Mouse (Mus musculus) liver, adult 2 months (tissue): ENCODE results near the gene Gm20388. TPM values are rescaled to one million over a fixed set of nuclear protein-coding genes. Genes with fewer than 3 reads are reported as not detected.

Experiments
- DNase-seq: peaks from one replicate; pipeline ENCODE4 v3.0.0-alpha.2; 2011; ENCODE audit warnings: low read depth, low spot score; ENCODE audit errors: extremely low read depth
- H3K27ac ChIP-seq: fragments of 200-500 bp; replicated peaks from 2 replicates; pipeline ENCODE4 v1.5.1; 2012; ENCODE audit warnings: low read depth, mild to moderate bottlenecking, control low read depth, inconsistent platforms, low read length; ENCODE audit not compliant: insufficient read depth
- H3K27me3 ChIP-seq: fragments of 200-500 bp; 2 replicates; pipeline ENCODE4 v1.6.1; 2012; ENCODE audit warnings: mild to moderate bottlenecking, moderate library complexity, low read length, inconsistent platforms; ENCODE audit not compliant: control insufficient read depth, insufficient read depth
- H3K36me3 ChIP-seq: fragments of 200-500 bp; 2 replicates; pipeline ENCODE4 v1.6.1; 2012; ENCODE audit warnings: low read length, inconsistent platforms; ENCODE audit not compliant: control insufficient read depth, insufficient read depth
- H3K4me1 ChIP-seq: fragments of 200-500 bp; 2 replicates; pipeline ENCODE4 v1.6.1; 2011; ENCODE audit warnings: low read length; ENCODE audit not compliant: control insufficient read depth, insufficient read depth
- H3K4me3 ChIP-seq: fragments of 200-500 bp; 2 replicates; pipeline ENCODE4 v1.5.1; 2011; ENCODE audit warnings: low read depth, mild to moderate bottlenecking, control low read depth, low read length, moderate library complexity; ENCODE audit not compliant: insufficient read depth
- H3K79me2 ChIP-seq: fragments of 200-500 bp; 2 replicates; pipeline ENCODE4 v1.6.1; 2012; ENCODE audit warnings: inconsistent platforms, mild to moderate bottlenecking, low read length, moderate library complexity; ENCODE audit not compliant: control insufficient read depth, insufficient read depth
- H3K9ac ChIP-seq: fragments of 200-500 bp; 2 replicates; pipeline ENCODE4 v1.6.1; 2012; ENCODE audit warnings: low read depth, mild to moderate bottlenecking, control low read depth, inconsistent platforms, low read length
- CTCF ChIP-seq: fragments of 200-500 bp; IDR thresholded peaks from 2 replicates; pipeline ENCODE4 v1.5.1; 2011; ENCODE audit warnings: low read depth, low read length, control low read depth
- POLR2A ChIP-seq: fragments of 200-500 bp; IDR thresholded peaks from 2 replicates; pipeline ENCODE4 v1.6.1; 2011; ENCODE audit warnings: low read length, control low read depth; ENCODE audit not compliant: insufficient read depth; ENCODE audit errors: extremely low read depth
- WGBS: fragments of 180-500 bp; shearing (Covaris S2); methylation state at CpG from one replicate; pipeline ENCODE4 v1.1.7; 2018; 5-methylcytosine and 5-hydroxymethylcytosine counted together
- polyA plus RNA-seq: library from polyadenylated mRNA; depleted of rRNA; stranded (reverse); fragments of >200 nt; gene quantifications from 2 replicates; pipeline ENCODE4 v1.2.3, GENCODE M21; 2012
- total RNA-seq: library from RNA; depleted of rRNA; stranded (reverse); fragments of >200 nt; gene quantifications from 2 replicates; pipeline ENCODE4 v1.2.3, GENCODE M21; 2014

The Gm20388 gene
- total and polyA plus RNA-seq, 2 experiments = 6.4 to 19.9 TPM

DNA sequence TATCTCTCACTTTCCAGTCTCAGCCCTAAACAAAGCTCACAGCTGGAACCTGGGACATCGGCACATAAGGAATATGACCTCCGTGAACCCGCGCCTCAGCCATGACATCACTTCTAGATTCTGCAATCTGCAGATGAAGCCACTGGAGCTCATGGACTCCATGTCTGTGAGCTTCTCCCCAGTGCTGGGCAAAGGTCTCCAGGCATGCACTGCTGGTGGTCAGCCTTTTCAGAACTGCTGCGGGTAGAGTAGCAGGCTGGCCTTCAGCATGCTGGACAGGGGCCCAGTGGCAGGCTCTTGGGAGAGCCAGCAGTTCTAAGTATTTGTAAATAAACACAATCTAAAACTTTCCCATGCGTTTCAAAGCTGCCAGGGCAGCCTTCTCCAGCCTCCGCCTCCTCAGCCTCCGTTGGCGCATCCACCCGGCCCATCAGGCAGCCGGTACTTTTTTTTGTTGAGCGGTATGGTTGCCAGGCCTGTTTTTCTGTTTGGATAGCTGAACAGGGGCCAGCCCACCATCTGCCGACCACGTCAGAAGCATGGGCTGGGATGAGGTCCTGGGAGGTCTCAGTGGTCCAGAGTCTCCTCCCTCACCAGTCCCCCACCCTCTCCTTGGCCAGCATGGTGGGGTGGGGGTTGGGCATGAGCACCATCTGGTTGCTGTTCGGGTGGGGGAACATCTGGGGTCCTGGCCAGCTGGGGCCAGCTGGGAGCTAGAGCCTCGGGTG lies 2729.0 kb downstream of the Gm20388 start:
- no peaks in the 10 kb centered on the region for H3K27me3 ChIP-seq
- H3K79me2 ChIP-seq = no peaks in the 10 kb centered on the region
- H3K36me3 ChIP-seq = no peaks in the 10 kb centered on the region
- 42% methylated on average over 16 of the region's 16 CpGs for WGBS
- no peak overlapping the region for H3K27ac ChIP-seq
- no peak overlapping the region for H3K9ac ChIP-seq
- no peaks in the 10 kb centered on the region for H3K4me1 ChIP-seq
- H3K4me3 ChIP-seq = no peak overlapping the region
- TF ChIP-seq CTCF (no peak), POLR2A (no peak)
- no peak for DNase-seq

DNA sequence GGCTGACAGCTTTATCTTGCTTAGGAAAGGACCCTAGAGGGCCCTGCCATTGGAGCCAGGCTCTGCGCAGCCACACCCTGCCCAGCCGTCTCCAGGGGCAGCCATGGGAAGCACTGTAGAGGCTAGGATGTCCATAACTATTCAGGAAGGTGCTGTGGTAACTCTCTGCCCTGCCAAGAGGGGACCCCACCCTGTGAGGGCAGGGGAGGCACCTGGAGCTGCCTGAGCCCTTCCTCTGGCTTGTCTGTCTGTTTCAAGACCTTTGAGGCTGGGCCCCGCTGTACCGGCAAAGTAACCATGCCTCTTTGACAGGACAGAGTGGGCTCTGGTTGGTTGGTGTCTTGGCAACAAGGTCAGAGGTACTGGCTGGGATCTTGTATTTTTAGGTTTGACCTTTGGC lies 2730.2 kb downstream of the Gm20388 start:
- 80% methylated on average over 4 of the region's 4 CpGs for WGBS
- Histone ChIP-seq H3K27me3 (no peaks in the 10 kb centered on the region), H3K4me3 (no peak overlapping the region), H3K36me3 (no peaks in the 10 kb centered on the region), H3K4me1 (no peaks in the 10 kb centered on the region), H3K27ac (no peak overlapping the region), H3K79me2 (no peaks in the 10 kb centered on the region), H3K9ac (no peak overlapping the region)
- no peak for TF ChIP-seq CTCF
- no peak for TF ChIP-seq POLR2A
- DNase-seq = no peak

DNA sequence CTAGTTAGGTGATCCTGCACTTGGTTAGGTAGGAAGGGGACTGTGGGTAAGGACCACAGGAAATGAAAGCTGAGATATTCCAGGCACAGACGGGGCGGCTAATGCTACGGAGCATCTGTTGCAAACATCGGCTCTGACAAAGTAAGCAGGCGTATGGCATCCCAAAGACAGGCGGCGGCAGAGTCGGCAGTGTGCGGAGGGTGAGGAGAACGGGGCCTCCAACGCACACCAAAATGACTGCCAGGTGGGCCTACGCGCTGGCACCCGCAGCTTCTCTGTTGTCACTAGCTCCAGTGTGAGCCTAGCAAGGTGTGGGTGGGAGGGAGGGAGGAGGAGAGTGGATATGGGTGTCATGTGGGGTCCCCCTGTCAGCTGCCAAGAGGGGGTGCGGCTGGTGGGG lies 2730.8 kb downstream of the Gm20388 start:
- 81% methylated on average over 15 of the region's 15 CpGs for WGBS
- H3K27me3 ChIP-seq = no peaks in the 10 kb centered on the region

DNA sequence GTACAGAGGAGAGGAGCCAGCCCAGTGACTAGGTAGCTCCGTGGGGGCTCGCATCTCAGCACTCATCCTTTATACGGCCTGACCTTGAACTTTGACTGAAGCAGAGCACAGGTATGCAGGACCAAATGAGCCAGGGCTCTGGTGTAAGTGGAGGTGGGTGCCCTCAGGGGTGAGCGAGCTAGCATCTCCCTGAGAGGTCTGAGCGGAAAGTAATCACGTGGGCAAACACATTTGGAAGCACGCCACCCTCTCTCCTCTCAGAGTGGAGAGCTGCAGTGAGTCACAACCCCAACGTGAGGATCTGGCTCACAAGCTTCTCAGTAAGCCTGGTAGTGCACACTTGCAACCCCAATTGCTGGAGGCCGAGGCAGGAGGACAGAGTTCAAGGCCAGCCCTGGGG lies 2731.4 kb downstream of the Gm20388 start:
- Histone ChIP-seq H3K27ac (no peak overlapping the region), H3K36me3 (no peaks in the 10 kb centered on the region), H3K4me3 (no peak overlapping the region), H3K79me2 (no peaks in the 10 kb centered on the region), H3K9ac (no peak overlapping the region), H3K4me1 (no peaks in the 10 kb centered on the region), H3K27me3 (no peaks in the 10 kb centered on the region)
- 38% methylated on average over 9 of the region's 9 CpGs for WGBS
- TF ChIP-seq POLR2A (no peak), CTCF (no peak)
- DNase-seq = no peak

More for the DNA sequence above, 2730.8 kb downstream of the Gm20388 start:
- H3K36me3 ChIP-seq = no peaks in the 10 kb centered on the region
- no peak overlapping the region for H3K27ac ChIP-seq
- H3K4me3 ChIP-seq = no peak overlapping the region
- no peaks in the 10 kb centered on the region for H3K79me2 ChIP-seq
- no peak for DNase-seq
- H3K4me1 ChIP-seq = no peaks in the 10 kb centered on the region
- no peak overlapping the region for H3K9ac ChIP-seq
- TF ChIP-seq CTCF = no peak
- no peak for TF ChIP-seq POLR2A

DNA sequence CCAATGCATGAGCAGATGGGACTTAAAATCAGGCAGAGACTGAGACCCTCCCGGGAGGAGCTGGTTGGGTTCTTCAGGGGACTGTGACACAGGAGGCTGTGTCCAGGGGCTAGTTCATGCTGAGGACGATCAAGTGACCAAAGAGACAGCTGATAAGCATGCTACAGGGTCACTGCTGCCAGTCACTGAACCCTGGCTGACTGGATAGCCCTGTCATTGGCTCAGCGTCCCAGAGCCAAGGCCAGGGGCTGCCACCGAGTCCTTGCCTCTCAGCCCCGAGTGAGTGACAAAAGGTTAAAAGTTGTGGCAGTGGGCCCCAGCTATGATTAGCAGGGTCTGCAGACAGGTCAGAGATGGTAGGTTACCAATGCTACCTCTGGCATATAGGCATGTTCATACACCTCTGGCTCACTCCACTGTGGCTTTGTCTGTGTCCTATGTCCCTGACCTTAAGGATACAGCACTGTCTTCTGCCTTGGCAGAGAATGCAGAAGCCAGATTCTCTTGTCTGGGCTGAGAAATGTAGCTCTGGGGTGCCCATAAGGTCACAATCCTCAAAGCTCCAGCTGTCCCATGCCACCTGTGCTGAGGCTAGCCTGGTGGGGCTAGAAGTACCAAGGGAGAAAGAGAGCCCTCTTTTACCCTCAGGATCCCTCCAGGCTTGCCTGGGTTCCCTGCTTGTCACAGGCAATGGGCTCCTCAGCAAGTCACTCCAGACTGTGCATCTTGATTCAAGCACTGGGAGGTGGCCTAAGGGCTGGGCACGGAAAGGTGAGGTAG lies 2733.7 kb downstream of the Gm20388 start:
- no peak for DNase-seq

DNA sequence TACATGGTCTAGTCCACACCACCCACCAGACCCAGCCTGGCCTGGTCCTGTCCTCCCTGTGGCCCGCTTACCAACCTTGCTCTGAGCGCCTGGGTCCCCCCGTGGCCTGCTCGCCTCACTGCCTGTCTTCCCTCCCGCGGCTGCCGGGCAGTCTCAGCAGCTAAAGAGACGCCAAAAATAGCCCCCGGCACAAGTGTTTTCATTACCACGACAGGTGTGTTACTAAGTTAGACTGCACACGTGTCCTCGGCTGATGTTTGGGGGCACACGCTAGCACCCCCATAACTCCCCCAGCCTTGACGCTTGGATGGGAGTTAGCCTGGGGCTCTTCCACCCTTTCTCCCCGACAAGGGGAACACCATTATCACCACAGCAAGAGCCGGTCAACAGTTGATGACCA lies 2735.7 kb downstream of the Gm20388 start:
- no peak overlapping the region for H3K9ac ChIP-seq
- H3K36me3 ChIP-seq = no peaks in the 10 kb centered on the region
- WGBS = 88% methylated on average over 16 of the region's 16 CpGs

More for the DNA sequence above, 2733.7 kb downstream of the Gm20388 start:
- Histone ChIP-seq H3K4me1 (no peaks in the 10 kb centered on the region), H3K9ac (no peak overlapping the region), H3K27ac (no peak overlapping the region), H3K36me3 (no peaks in the 10 kb centered on the region), H3K79me2 (no peaks in the 10 kb centered on the region), H3K27me3 (no peaks in the 10 kb centered on the region), H3K4me3 (no peak overlapping the region)
- 49% methylated on average over 6 of the region's 6 CpGs for WGBS
- no peak for TF ChIP-seq CTCF
- no peak for TF ChIP-seq POLR2A

More for the DNA sequence above, 2735.7 kb downstream of the Gm20388 start:
- H3K4me1 ChIP-seq = no peaks in the 10 kb centered on the region
- DNase-seq = no peak
- no peaks in the 10 kb centered on the region for H3K27me3 ChIP-seq
- no peaks in the 10 kb centered on the region for H3K79me2 ChIP-seq
- H3K27ac ChIP-seq = no peak overlapping the region
- no peak overlapping the region for H3K4me3 ChIP-seq
- no peak for TF ChIP-seq POLR2A
- no peak for TF ChIP-seq CTCF
